Mouse (Mus musculus): Measurements from ENCODE around the gene Pum1. TPM values are rescaled to one million over a fixed set of nuclear protein-coding genes. Genes with fewer than 3 reads are reported as not detected.
"Not testable (repeated sequence)": the region's sequence is repeated elsewhere in the genome, so short reads cannot be mapped to it uniquely, and the experiment has no call there.

Pum1 gene
- 57.7 and 59.3 TPM in 2 replicates for polyA plus RNA-seq (2014; fragmentation: Nextera tagmentation; extraction: Ambion mirVana)

DNA sequence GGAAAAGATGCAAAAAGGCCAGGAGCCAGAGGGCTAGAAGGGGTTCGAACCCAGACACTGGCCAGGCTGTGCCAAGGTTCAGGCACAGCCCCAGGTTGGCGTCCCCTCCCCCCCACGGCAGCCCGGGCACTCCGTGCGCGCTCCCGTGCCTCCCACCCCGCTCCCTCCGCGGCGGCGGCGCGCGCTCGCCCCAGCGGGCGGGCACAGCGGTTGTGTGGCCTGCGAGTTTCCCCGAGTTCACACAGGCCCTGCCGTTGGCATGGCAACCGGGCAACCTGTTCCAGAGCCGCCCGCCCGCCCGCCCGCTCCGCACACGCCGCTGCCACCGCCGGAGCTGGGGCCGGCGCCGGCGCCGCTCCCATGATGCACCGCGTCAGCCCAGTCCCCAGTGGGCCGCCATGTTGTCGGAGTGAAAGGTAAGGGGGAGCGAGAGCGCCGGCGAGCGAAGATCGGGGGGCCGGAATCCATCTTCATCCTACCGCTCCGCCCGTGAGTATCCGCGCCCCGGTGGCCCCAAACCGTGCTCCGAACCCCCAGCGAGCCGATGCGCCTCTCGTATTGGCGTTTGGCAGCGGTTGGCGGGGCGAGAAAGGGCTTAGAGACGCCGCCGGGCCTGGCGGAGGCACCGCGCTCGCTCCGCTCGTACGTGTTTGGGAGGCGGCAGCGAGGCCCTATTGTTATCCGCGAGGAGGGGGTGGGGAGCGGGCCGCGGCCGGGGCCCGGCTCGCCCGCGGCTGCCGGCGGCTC lies at the start of gene Pum1:
Pum1 (plus strand) TSS at position 343 of the 747 bp plus-strand sequence.
- Histone ChIP-seq H3K4me2 (ENCODE audit: low read length) (peak within 1 kb of the TSS; percentile 84), H3K4me3 (ENCODE audit: control insufficient read depth in 1 of 2, insufficient read depth in 1 of 2, low read depth in 1 of 2, low read length in 2 of 2) (peak within 1 kb of the TSS; percentile 87 to 92), H3K9ac (ENCODE audit: low read length) (peak within 1 kb of the TSS; percentile 99), H3K27me3 (ENCODE audit: control insufficient read depth, insufficient read depth, low read length) (no peaks in the 10 kb centered on the region), H3K27ac (replicated peaks in 1 of 2; ENCODE audit: control insufficient read depth in 1 of 2, insufficient read depth in 1 of 2, low read depth in 2 of 2, low read length in 2 of 2) (peak within 1 kb of the TSS; percentile 91 to 96), H3K36me3 (ENCODE audit: control insufficient read depth, insufficient read depth, low read length) (no peaks in the 10 kb centered on the region), H3K9me3 (ENCODE audit: control insufficient read depth, low read length) (no peaks in the 10 kb centered on the region), H3K4me1 (ENCODE audit: control insufficient read depth in 2 of 2, insufficient read depth in 2 of 2, low read length in 2 of 2) (peaks cover 2 to 28% of the 10 kb centered on the region in 2 experiments; a peak in 3 of 4 replicates)
- peak; percentile 91 for ATAC-seq (ENCODE audit: insufficient number of reproducible peaks, insufficient read depth, low FRiP score, low read depth)
- 0% methylated on average over 84 of the region's 90 CpGs for WGBS

DNA sequence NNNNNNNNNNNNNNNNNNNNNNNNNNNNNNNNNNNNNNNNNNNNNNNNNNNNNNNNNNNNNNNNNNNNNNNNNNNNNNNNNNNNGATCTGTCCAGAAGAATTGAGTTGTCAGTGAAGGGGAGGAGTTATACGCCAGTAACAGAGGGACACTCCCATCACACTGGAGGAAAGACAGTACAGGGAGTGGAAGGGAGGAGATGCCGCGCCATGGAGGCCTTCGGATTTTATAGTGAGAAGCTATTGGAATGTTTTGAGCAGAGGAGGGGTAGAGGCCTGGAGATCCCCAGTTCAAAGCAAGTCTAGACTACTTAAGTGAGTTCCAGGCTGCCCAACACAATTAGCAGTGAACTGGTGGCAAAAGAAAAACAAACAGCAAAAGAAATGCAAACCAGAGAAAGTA lies 33.7 kb upstream of the Pum1 start:
- Histone ChIP-seq H3K4me3 (ENCODE audit: control insufficient read depth in 1 of 2, insufficient read depth in 1 of 2, low read depth in 1 of 2, low read length in 2 of 2) (peak overlapping the region; percentile 6 to 18; a peak in 3 of 4 replicates), H3K9ac (ENCODE audit: low read length) (0 out of 2 replicates have a peak overlapping the region, but pooled peaks have one; percentile 10), H3K4me1 (ENCODE audit: control insufficient read depth in 2 of 2, insufficient read depth in 2 of 2, low read length in 2 of 2) (peaks cover 0 to 2% of the 10 kb centered on the region in 2 experiments; a peak in 2 of 4 replicates), H3K27me3 (ENCODE audit: control insufficient read depth, insufficient read depth, low read length) (no peaks in the 10 kb centered on the region), H3K36me3 (ENCODE audit: control insufficient read depth, insufficient read depth, low read length) (no peaks in the 10 kb centered on the region), H3K9me3 (ENCODE audit: control insufficient read depth, low read length) (no peaks in the 10 kb centered on the region), H3K4me2 (ENCODE audit: low read length) (peak overlapping the region; percentile 53), H3K27ac (replicated peaks in 1 of 2; ENCODE audit: control insufficient read depth in 1 of 2, insufficient read depth in 1 of 2, low read depth in 2 of 2, low read length in 2 of 2) (peak overlapping the region; percentile 48 to 70)
- ATAC-seq (ENCODE audit: insufficient number of reproducible peaks, insufficient read depth, low FRiP score, low read depth), result peak; percentile 64; the same call in 1 of the 2 replicates
- WGBS, result 8% methylated on average over 4 of the region's 4 CpGs

DNA sequence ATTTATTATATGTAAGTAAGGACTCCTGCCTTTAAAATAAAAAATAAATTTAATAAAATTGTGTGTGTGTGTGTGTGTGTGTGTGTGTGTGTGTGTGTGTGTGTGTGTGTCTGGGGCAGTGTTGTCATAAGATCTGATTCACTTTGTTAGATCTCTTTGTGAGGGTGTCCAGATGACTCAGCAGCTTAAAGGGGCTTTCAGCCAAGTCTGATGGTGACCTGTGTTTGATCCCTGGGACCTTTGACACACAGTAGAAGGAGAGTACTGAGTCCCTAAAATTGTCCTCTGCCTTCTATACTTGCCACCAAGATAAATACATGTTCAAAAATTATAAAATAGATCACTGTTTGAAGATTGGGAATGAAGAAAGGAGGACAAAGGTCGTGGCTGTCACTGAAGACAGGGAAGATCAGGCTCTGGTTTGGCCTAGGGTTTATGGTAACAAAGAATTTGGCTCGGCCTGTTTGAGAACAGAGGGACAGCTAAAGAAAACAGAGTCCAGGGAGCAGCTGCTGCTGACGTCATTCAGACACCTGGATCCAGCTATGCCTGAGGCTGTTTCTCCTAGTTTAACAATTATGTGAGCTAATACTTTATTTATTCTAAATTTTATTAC lies 32.8 kb upstream of the Pum1 start:
- Histone ChIP-seq H3K9ac (ENCODE audit: low read length) (no peak overlapping the region), H3K27ac (replicated peaks in 1 of 2; ENCODE audit: control insufficient read depth in 1 of 2, insufficient read depth in 1 of 2, low read depth in 2 of 2, low read length in 2 of 2) (no peak overlapping the region), H3K36me3 (ENCODE audit: control insufficient read depth, insufficient read depth, low read length) (no peaks in the 10 kb centered on the region), H3K4me1 (ENCODE audit: control insufficient read depth in 2 of 2, insufficient read depth in 2 of 2, low read length in 2 of 2) (peaks cover 0 to 2% of the 10 kb centered on the region in 2 experiments; a peak in 2 of 4 replicates), H3K4me2 (ENCODE audit: low read length) (no peak overlapping the region), H3K9me3 (ENCODE audit: control insufficient read depth, low read length) (no peaks in the 10 kb centered on the region), H3K4me3 (ENCODE audit: control insufficient read depth in 1 of 2, insufficient read depth in 1 of 2, low read depth in 1 of 2, low read length in 2 of 2) (no peak overlapping the region), H3K27me3 (ENCODE audit: control insufficient read depth, insufficient read depth, low read length) (no peaks in the 10 kb centered on the region)
- ATAC-seq (ENCODE audit: insufficient number of reproducible peaks, insufficient read depth, low FRiP score, low read depth), result no peak
- 75% methylated on average over 3 of the region's 3 CpGs for WGBS

DNA sequence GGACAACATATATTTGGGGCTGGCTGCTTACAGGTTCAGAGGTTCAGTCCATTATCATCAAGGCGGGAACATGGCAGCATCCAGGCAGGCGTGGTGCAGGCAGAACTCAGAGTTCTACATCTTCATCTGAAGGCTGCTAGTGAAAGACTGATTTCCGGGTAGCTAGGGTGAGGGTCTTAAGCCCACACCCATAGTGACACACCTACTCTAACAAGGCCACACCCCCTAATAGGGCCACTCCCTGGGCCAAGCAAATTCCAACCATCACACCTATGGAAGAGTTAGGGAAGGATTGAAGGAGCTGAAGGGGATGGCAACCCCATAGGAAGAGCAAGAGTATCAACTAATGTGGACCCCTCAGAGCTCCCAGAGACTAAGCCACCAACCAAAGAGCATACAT lies 28.0 kb upstream of the Pum1 start:
- not testable (repeated sequence) for H3K4me1 ChIP-seq (ENCODE audit: control insufficient read depth in 2 of 2, insufficient read depth in 2 of 2, low read length in 2 of 2); H3K27me3 ChIP-seq (ENCODE audit: control insufficient read depth, insufficient read depth, low read length); H3K9me3 ChIP-seq (ENCODE audit: control insufficient read depth, low read length); ATAC-seq (ENCODE audit: insufficient number of reproducible peaks, insufficient read depth, low FRiP score, low read depth); H3K9ac ChIP-seq (ENCODE audit: low read length); H3K36me3 ChIP-seq (ENCODE audit: control insufficient read depth, insufficient read depth, low read length); H3K4me2 ChIP-seq (ENCODE audit: low read length); H3K4me3 ChIP-seq (ENCODE audit: control insufficient read depth in 1 of 2, insufficient read depth in 1 of 2, low read depth in 1 of 2, low read length in 2 of 2); H3K27ac ChIP-seq (replicated peaks in 1 of 2; ENCODE audit: control insufficient read depth in 1 of 2, insufficient read depth in 1 of 2, low read depth in 2 of 2, low read length in 2 of 2)
- WGBS, result 82% methylated on average over 3 of the region's 3 CpGs

DNA sequence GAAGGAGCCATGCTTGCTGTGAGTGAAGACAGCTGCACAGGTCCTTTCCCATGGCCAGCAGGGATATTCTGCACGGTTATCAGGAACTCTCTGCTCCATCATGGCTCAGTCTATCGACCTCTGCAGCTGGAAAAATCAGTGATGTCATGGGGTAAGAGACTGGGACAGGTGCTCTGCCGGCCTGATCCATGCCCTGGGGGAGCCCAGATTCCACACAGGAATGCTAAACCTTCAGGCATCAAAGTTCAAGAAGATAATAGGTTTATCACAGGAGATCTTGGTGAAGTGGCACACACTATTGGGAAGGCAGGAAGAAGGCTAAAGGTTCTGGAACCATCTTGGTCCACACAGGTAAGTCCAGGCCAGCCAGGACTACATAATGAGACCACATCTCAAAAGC lies 26.4 kb upstream of the Pum1 start:
- Histone ChIP-seq H3K27ac (replicated peaks in 1 of 2; ENCODE audit: control insufficient read depth in 1 of 2, insufficient read depth in 1 of 2, low read depth in 2 of 2, low read length in 2 of 2) (no peak overlapping the region), H3K9ac (ENCODE audit: low read length) (no peak overlapping the region), H3K4me3 (ENCODE audit: control insufficient read depth in 1 of 2, insufficient read depth in 1 of 2, low read depth in 1 of 2, low read length in 2 of 2) (no peak overlapping the region), H3K4me2 (ENCODE audit: low read length) (no peak overlapping the region), H3K36me3 (ENCODE audit: control insufficient read depth, insufficient read depth, low read length) (no peaks in the 10 kb centered on the region), H3K9me3 (ENCODE audit: control insufficient read depth, low read length) (no peaks in the 10 kb centered on the region), H3K27me3 (ENCODE audit: control insufficient read depth, insufficient read depth, low read length) (no peaks in the 10 kb centered on the region), H3K4me1 (ENCODE audit: control insufficient read depth in 2 of 2, insufficient read depth in 2 of 2, low read length in 2 of 2) (peaks cover 0 to 2% of the 10 kb centered on the region in 2 experiments; a peak in 1 of 4 replicates)
- WGBS, result 64% methylated on average over 3 of the region's 3 CpGs
- ATAC-seq (ENCODE audit: insufficient number of reproducible peaks, insufficient read depth, low FRiP score, low read depth), result no peak

DNA sequence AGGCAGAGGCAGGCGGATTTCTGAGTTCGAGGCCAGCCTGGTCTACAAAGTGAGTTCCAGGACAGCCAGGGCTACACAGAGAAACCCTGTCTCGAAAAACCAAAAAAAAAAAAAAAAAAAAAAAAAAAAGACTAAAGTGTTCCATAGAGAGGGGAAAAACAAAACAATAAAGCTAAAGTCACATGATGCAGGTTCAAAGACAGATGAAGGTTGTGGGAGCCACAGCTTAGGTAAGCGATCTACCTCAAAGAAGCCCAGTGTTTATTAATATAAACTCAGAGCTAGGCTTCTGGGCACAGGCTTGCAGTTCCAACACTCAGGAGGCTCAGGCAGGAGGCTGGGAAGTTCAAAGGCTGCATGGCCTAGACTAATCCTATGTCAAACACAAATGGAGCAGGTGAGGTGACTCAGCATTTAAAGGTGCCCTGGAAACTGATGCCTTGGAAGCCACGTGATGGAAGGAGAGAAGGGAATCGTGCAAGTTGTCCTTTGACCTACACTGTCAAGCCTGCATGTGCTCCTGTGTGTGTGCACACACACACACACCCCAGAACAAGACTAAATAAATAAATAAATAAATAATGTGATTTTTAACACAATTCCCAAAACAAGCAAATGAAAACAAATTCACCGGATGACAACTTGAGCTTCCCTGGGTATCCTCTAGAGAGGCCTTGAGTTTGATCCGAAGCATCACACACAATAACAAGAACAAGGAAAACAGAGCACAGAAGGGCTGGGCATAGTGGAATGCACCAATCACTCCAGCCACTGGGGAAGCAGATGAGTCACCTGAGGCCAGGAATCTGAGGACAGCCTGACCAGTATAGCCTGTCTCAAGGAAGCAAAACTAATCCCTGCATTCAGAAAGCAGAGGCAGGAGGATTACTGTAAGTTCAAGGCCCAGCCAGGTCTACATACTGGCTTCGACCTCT lies 25.4 kb upstream of the Pum1 start:
- Histone ChIP-seq H3K27ac (replicated peaks in 1 of 2; ENCODE audit: control insufficient read depth in 1 of 2, insufficient read depth in 1 of 2, low read depth in 2 of 2, low read length in 2 of 2) (no peak overlapping the region), H3K4me3 (ENCODE audit: control insufficient read depth in 1 of 2, insufficient read depth in 1 of 2, low read depth in 1 of 2, low read length in 2 of 2) (no peak overlapping the region), H3K36me3 (ENCODE audit: control insufficient read depth, insufficient read depth, low read length) (no peaks in the 10 kb centered on the region), H3K27me3 (ENCODE audit: control insufficient read depth, insufficient read depth, low read length) (no peaks in the 10 kb centered on the region), H3K9ac (ENCODE audit: low read length) (no peak overlapping the region), H3K9me3 (ENCODE audit: control insufficient read depth, low read length) (no peaks in the 10 kb centered on the region), H3K4me2 (ENCODE audit: low read length) (no peak overlapping the region), H3K4me1 (ENCODE audit: control insufficient read depth in 2 of 2, insufficient read depth in 2 of 2, low read length in 2 of 2) (peaks cover 0 to 2% of the 10 kb centered on the region in 2 experiments; a peak in 1 of 4 replicates)
- 82% methylated on average over 8 of the region's 9 CpGs for WGBS
- no peak for ATAC-seq (ENCODE audit: insufficient number of reproducible peaks, insufficient read depth, low FRiP score, low read depth)

DNA sequence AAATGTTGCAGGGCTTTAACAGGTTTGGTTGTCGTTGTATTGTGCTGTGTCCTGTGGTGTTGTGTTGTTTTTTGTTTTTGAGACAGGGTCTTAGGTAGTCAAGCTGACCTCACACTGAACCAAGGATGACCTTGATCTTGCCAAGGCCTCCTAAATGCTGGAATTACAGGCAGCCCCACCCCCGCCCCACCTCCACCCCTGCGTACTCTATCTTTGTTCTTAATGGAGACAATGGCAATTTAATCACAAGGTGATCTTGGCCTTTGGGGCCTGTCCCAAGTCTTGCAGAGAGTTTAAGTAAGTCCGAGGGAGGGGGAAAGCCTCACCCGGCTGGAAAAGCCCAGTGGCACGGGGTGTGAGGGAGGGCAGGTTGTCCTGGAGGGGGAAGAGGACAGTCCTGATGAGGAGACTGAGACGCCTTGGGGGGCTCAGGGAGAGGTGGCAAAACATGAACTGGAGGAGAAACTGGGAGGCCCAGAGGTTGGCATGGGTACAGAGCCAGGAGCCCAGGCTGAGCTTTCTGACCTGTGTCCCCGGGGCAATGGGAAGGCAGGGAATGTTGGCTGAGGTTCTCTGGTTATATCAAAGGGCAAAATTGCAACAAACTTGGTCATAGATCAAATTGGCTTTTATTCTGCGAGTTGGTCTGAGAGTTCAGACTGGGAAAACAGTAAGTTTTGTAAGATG lies 22.9 kb upstream of the Pum1 start:
- no peak for ATAC-seq (ENCODE audit: insufficient number of reproducible peaks, insufficient read depth, low FRiP score, low read depth)
- H3K36me3 ChIP-seq (ENCODE audit: control insufficient read depth, insufficient read depth, low read length), result no peaks in the 10 kb centered on the region
- H3K4me3 ChIP-seq (ENCODE audit: control insufficient read depth in 1 of 2, insufficient read depth in 1 of 2, low read depth in 1 of 2, low read length in 2 of 2), result no peak overlapping the region
- H3K4me1 ChIP-seq (ENCODE audit: control insufficient read depth in 2 of 2, insufficient read depth in 2 of 2, low read length in 2 of 2), result peaks cover 0 to 2% of the 10 kb centered on the region in 2 experiments; a peak in 1 of 4 replicates
- H3K4me2 ChIP-seq (ENCODE audit: low read length), result no peak overlapping the region
- no peaks in the 10 kb centered on the region for H3K9me3 ChIP-seq (ENCODE audit: control insufficient read depth, low read length)
- 63% methylated on average over 9 of the region's 9 CpGs for WGBS
- H3K9ac ChIP-seq (ENCODE audit: low read length), result no peak overlapping the region
- no peaks in the 10 kb centered on the region for H3K27me3 ChIP-seq (ENCODE audit: control insufficient read depth, insufficient read depth, low read length)
- H3K27ac ChIP-seq (replicated peaks in 1 of 2; ENCODE audit: control insufficient read depth in 1 of 2, insufficient read depth in 1 of 2, low read depth in 2 of 2, low read length in 2 of 2), result no peak overlapping the region
